Mouse (Mus musculus): ENCODE results near the gene Mast4.
"Not testable (repeated sequence)": the region's sequence is repeated elsewhere in the genome, so short reads cannot be mapped to it uniquely, and the experiment has no call there.

Mast4 gene

GRCm38 (mm10) chr13:103334392-103334686 is at the start of gene Mast4:
Gene Mast4 (minus strand): TSS chr13:103334497.
- DNase-seq (ENCODE audit: low spot score): no peak

- no peak for DNase-seq (ENCODE audit: low spot score)
These were observed 40.2 kb upstream of the Mast4 start for GRCm38 (mm10) chr13:103374495-103374894.

GRCm38 (mm10) chr13:103369194-103369593 is 34.9 kb upstream of the Mast4 start:
- DNase-seq (ENCODE audit: low spot score): no peak

GRCm38 (mm10) chr13:103363181-103363580 is 28.9 kb upstream of the Mast4 start:
- no peak for DNase-seq (ENCODE audit: low spot score)

- not testable (repeated sequence) for DNase-seq (ENCODE audit: low spot score)
These were observed 23.1 kb upstream of the Mast4 start for GRCm38 (mm10) chr13:103357415-103357814.

DNA sequence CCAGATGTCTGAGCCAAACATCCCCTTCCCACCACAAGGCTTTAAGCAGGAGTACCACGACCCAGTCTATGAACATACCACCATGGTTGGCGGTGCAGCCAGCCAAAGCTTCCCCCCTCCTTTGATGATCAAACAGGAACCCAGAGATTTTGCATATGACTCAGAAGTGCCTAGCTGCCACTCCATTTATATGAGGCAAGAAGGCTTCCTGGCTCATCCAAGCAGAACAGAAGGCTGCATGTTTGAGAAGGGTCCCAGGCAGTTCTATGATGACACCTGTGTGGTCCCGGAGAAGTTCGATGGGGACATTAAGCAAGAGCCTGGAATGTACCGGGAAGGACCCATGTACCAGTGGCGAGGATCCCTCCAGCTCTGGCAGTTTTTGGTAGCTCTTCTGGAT is 22.6 kb upstream of the Mast4 start:
- not testable (repeated sequence) for DNase-seq (ENCODE audit: low spot score)

GRCm38 (mm10) chr13:103354737-103355136 is 20.4 kb upstream of the Mast4 start:
- no peak for DNase-seq (ENCODE audit: low spot score)

DNA sequence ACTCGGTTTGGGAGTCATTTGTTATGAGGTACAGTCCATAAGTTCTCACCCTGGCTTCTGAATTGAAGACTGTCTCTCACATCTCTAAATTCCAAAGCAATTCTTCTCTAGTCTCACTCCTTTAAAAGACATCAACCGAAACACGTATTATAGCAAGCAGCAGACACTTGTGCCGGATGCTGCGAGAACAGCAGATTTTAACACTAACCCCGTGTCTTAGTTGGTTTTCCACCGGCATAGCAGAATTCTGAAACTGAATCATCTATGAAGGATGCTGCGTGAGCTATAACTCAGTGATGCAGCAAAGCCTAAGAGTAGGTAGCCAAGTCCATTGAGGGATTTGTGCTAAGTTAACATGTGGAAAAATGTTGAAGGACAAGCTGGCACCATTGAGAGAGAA is 10.5 kb upstream of the Mast4 start:
- DNase-seq (ENCODE audit: low spot score): no peak

DNA sequence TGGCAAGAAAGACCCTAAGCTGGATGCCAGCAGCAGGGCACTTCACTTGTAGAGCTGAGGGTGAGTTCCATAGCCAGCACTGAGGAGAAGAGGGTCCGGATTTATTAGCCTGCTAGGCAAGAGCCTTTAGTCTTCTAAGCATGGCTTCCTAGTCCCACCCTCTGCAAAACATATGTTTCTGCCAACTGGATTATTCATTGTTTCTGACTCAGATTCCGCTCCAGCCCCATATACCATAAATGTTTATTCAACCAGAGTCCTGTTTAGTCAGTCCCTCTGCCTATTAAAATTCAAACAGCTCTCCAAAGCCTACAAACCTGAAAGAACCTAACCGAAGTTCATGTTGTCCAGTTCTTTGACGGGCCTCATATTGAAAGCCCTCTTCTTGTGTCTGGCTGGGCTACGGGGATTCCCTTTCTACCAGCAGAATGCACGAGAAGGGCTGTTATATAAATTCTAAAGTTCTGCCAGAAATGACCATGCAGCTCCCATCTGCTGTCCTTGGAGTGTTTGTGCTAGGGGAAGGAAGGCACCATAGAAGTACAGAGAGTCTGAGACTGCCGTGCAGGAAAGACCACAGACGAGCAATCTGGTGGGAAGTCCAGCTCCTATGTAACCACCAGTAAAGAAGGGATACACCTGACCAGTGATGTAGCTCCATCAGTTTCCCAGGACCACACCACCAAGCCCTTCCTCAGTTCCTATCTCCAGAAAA is 9.9 kb upstream of the Mast4 start:
- DNase-seq (ENCODE audit: low spot score): no peak

DNA sequence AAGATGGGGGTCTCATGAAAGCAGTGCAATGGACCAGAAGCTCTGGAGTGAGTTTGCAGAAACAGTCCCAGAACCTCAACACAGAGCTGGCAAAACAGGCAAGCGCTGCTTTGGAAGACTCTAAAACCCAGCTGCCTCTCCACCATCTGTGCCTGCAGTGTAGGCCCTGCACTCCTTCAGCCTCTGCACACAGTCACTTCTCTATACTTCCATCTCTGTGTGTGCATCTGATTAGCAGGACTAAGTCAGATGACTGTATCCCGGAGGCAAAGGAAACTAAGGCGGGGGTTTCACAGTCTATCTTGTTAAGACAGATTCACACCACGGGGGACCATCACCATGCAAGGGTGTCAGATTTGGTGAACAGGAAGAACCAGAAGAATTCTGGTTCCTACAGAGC is 6.7 kb upstream of the Mast4 start:
- no peak for DNase-seq (ENCODE audit: low spot score)

GRCm38 (mm10) chr13:103338616-103339015 is 4.3 kb upstream of the Mast4 start:
- DNase-seq (ENCODE audit: low spot score): no peak

- DNase-seq (ENCODE audit: low spot score): no peak
These were observed 1.9 kb upstream of the Mast4 start for GRCm38 (mm10) chr13:103336237-103336636.

DNA sequence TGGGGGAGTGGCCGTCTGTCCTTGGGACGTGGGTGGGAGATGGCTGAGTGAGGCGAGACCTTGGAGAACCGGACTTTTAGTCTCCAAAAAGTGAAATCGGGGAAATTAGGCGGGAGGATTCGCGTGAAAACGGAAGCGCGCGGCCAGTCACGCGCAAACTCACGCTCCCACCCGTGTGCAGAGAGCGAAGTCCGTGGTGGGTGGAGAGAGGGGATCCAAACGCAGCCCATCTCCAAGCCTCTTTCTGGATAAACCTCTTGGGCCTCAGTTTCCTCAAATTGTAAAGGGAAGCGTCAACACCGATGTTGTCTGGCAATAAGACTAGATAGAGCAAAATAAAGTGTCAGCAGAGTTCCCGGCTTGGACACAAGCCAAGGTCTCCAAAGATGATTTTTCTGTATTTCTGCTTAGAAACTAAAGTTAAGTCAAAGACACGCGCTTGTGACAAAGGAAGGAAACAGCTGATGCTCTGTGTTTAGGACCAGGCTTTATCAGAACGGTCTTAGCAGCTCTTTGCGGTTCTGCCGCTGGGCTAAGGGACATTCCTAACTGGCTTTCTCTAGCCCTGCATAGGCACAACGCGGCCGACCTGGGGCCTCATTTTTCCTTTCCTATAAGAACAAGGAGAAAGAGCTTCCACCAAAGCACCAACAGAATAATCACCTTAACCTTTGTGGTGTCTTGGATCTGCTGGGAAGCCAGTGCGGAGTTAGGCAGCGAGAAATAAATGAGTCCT is 594 bp upstream of the Mast4 start:
- no peak for DNase-seq (ENCODE audit: low spot score)

GRCm38 (mm10) chr13:103333601-103334391 is 501 bp downstream of the Mast4 start:
- no peak for DNase-seq (ENCODE audit: low spot score)

GRCm38 (mm10) chr13:103333153-103333552 is 1.1 kb downstream of the Mast4 start:
- no peak for DNase-seq (ENCODE audit: low spot score)

DNA sequence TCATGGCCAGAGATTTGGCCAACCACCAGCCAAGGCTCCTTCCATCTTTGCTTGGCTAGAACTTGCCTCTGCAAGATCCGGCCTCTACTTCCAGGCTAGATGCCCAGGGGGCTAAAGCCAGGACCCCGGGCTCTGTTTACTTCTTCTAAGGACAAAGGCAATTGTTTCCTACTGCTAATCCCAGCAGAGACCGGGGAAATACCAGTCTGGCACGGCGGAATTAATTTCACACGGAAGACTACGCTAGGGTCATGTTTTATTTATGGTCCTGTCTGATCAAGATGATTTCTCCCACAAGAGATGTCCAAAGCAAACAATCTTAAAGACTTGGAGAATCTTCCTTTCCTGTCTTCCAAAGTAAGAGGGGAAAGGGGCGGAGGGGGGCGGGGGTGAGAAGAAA is 1.6 kb downstream of the Mast4 start:
- no peak for DNase-seq (ENCODE audit: low spot score)

DNA sequence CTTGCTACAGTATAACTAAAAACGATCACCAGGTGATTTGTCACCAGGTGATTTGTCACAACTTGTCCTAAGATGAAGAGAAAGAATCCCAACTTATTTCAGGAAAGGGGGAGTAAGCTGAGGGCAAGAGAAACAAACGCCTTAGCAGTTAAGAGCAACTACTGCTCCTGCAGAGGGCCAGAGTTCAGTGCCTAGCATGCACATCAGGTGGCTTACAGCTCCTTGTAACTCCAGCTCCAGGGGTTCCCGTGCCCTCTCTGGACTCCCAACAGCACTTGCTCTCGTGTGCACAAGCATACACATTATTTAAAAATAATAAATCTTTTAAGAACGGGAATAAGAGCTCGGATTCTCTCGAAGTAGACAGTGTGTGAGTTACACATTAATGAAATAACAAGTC is 3.2 kb downstream of the Mast4 start:
- no peak for DNase-seq (ENCODE audit: low spot score)

GRCm38 (mm10) chr13:103328299-103328698 is 6.0 kb downstream of the Mast4 start:
- DNase-seq (ENCODE audit: low spot score): no peak

GRCm38 (mm10) chr13:103327843-103328242 is 6.5 kb downstream of the Mast4 start:
- DNase-seq (ENCODE audit: low spot score): no peak

DNA sequence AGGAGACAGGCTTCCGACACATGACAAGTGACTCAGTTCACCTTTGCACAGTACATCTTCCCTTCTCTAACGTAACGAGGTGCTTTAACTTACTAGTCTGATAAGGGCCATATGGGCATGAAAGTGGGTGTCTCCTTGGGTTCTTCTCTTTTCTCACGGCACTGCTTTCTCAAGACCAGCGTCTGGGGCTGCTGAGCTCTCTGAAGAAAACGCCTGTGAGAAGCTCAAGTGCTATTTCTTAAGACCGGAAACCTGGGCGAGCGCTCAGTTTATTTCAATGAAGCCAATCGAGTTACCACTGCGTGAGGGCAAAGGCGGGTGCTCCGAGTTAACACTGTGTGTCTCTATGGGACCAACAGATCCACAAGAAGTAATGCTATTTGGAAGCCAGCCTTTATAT is 8.1 kb downstream of the Mast4 start:
- DNase-seq (ENCODE audit: low spot score): no peak

- DNase-seq (ENCODE audit: low spot score): no peak
These were observed 14.4 kb downstream of the Mast4 start for GRCm38 (mm10) chr13:103319881-103320280.

- DNase-seq (ENCODE audit: low spot score): no peak
These were observed 15.0 kb downstream of the Mast4 start for GRCm38 (mm10) chr13:103319317-103319716.

GRCm38 (mm10) chr13:103316777-103317367 is 17.4 kb downstream of the Mast4 start:
- DNase-seq (ENCODE audit: low spot score): no peak
